Mouse (Mus musculus): ENCODE data around the gene Gm44502. TPM values are rescaled to one million over a fixed set of nuclear protein-coding genes. Genes with fewer than 3 reads are reported as not detected.

Gm44502 gene
- 1 to 10 TPM in 1 of 2 experiments, under 1 TPM in 1; 0.40 to 1.3 TPM for total RNA-seq (2021)

GRCm38 (mm10) chr15:89429352-89430221 lies at the start of gene Gm44502, which contains the start of the genes C730034F03Rik and Chkb:
Gene Gm44502 (minus strand): TSS chr15:89429696.
Gene C730034F03Rik (plus strand): TSS chr15:89429589.
Gene Chkb (minus strand): TSS chr15:89429908.
- peak; percentile 94 for DNase-seq
- intact Hi-C loops (cut with DNase I) = no loop called here

DNA sequence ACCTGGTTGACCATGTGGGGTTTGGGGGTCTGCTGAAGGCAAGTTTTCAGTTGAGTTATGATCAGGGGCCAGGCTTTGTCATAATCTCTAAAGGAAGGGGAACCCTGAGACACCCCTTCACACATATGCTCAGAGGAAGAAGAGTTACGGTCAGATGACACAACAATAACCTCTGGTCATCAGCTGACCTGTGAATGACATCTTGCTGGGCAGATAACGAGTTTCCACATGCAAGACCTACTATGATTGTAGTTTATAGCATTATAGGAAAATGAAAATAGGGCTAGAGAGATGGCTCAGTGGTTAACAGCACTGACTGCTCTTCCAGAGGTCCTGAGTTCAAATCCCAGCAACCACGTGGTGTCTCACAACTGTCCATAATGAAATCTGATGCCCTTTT lies 49.1 kb upstream of the Gm44502 start:
- intact Hi-C loops (cut with DNase I) = no loop called here
- DNase-seq = no peak

DNA sequence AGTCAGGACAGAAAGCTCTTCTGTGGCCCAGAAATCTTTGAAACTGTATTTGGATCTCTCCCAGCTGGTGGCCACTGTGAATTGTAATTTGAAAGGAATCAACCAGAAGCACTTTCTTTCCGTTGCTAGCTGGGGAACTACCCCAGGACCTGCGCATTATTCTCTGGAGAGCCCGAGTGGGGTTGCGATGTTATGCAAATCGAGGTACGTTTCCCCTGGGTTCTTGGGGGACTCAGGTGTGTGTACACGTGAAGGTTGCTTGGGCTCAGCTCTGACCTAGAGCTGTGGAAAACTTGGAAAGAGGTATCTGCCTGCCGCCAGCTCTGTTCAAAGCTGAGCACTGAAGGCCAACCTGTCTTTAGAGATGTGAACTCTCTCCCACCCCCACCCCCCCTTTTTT lies 48.3 kb upstream of the Gm44502 start:
- intact Hi-C loops (cut with DNase I) = no loop called here
- DNase-seq = no peak

GRCm38 (mm10) chr15:89477091-89477491 lies 47.6 kb upstream of the Gm44502 start, which contains the start of gene Arsa:
Gene Arsa (minus strand): TSS chr15:89477425.
- no peak for DNase-seq
- intact Hi-C loops (cut with DNase I) = no loop called here

DNA sequence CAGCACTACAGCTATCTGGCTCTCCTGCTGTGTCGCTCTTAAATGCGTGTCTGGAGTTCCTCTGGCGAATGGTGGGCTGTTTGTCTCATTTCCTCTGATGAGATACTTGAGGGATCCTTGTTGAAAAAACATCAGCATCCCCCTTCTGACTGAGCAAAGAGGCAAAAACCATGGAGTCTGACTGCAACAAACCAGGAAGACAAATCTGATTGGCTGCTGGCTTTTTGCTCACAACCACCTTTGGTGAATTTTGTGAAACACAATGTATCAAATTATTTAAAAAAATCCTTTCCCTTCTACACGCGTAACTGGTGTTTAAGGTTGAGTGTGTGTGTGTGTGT lies 46.9 kb upstream of the Gm44502 start:
- no peak for DNase-seq
- intact Hi-C loops (cut with DNase I) = no loop called here

- peak; percentile 93 for DNase-seq
- intact Hi-C loops (cut with DNase I) = no loop called here
Observed at GRCm38 (mm10) chr15:89475611-89476474, 46.3 kb upstream of the Gm44502 start.

DNA sequence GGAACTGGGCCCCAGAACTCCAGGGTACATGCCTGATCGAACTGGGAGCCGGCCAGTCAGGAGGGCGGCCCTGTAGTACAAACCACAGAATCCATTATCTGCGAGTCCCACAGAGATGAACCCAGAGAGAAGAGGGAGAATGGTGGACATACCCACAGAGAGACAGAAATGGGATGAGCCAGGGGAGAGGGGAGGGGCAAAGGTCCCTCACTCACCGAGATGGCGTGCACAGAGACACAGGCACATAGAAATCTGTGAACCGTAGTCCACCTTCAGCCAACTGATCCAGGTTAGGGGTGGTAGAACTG lies 45.8 kb upstream of the Gm44502 start:
- intact Hi-C loops (cut with DNase I) = no loop called here
- no peak for DNase-seq

DNA sequence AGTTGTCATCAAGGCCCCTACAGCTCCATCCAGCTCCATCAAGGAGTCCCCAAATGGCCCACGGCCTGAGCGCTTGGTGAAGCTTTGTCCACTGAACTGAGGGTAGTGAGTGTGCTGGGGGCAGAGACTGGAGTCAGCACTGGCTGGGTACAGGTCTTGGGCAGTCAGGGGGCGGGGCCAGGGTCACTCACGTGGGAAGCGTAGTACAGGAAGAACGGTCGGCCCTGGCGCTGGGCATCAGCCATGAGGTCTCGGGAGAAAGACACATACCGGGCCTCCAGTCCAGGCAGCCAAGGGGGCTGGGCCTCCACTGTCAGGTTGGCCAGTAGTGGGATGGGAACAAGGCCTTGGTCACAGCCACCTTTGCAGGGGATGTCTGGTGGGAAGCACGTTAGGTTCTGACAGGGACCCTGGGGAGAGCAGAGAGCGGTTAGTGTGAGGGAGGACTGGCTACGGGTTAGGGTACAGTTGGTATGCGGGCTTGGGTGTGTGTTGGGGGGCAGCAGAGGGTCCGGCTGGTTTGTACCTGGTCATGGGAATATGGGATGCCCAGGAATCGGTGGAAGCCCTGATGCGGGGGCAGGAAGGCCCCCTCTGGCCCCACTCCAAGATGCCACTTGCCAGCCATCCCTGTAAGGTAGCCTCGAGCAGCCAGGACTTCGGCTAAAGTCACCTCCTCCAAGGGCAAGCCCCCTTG lies 45.2 kb upstream of the Gm44502 start:
- DNase-seq = no peak
- intact Hi-C loops (cut with DNase I) = no loop called here

GRCm38 (mm10) chr15:89473921-89474320 lies 44.4 kb upstream of the Gm44502 start:
- DNase-seq = no peak
- intact Hi-C loops (cut with DNase I) = no loop called here

- intact Hi-C loops (cut with DNase I) = no loop called here
- DNase-seq = no peak
Observed at GRCm38 (mm10) chr15:89473370-89473769, 43.9 kb upstream of the Gm44502 start.

DNA sequence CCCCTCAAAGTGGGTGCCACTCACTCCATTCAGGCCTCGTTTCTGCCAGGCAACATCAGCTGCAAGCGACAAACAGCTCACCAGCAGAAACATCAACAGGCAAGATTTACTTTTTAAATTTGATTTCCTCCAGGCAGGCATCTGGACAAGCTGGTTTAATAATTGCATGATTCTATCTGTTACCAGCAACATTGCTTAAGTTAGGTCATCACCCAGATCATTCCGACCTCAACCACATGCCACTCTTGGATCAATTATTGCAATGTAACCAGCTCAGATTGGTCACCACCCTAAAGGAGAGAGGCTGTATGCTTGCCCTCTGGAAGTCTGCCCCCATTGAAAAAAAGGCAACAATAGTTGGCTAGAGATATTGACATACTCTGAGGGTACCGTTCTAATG lies 42.0 kb upstream of the Gm44502 start:
- intact Hi-C loops (cut with DNase I) = no loop called here
- DNase-seq = no peak

- DNase-seq = no peak
- intact Hi-C loops (cut with DNase I) = no loop called here
Observed at GRCm38 (mm10) chr15:89468577-89468976, 39.1 kb upstream of the Gm44502 start.

DNA sequence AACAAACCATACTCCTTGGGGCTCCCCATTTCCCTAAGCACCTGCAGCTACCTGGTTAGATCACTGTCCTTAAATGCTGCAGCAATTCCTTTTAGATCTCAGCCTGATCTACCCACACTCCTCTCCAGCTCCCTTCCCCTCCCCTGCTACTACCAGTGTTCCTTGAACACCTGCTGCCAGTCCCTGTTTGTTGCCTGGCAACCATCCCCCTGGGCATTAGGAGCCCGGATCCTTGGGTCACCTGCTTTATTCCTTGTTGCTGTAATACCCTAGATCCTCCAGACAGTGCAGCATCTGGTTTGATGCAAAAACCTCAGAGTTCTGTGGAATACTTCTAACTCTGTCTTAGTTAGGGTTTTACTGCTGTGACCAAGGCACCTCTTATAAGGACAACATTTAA lies 35.6 kb upstream of the Gm44502 start:
- intact Hi-C loops (cut with DNase I) = no loop called here
- DNase-seq = peak; percentile 49

GRCm38 (mm10) chr15:89463334-89464235 lies 34.1 kb upstream of the Gm44502 start:
- DNase-seq = no peak
- intact Hi-C loops (cut with DNase I) = no loop called here

GRCm38 (mm10) chr15:89462176-89462575 lies 32.7 kb upstream of the Gm44502 start:
- no peak for DNase-seq
- intact Hi-C loops (cut with DNase I) = no loop called here

GRCm38 (mm10) chr15:89461321-89461720 lies 31.8 kb upstream of the Gm44502 start:
- intact Hi-C loops (cut with DNase I) = no loop called here
- no peak for DNase-seq

DNA sequence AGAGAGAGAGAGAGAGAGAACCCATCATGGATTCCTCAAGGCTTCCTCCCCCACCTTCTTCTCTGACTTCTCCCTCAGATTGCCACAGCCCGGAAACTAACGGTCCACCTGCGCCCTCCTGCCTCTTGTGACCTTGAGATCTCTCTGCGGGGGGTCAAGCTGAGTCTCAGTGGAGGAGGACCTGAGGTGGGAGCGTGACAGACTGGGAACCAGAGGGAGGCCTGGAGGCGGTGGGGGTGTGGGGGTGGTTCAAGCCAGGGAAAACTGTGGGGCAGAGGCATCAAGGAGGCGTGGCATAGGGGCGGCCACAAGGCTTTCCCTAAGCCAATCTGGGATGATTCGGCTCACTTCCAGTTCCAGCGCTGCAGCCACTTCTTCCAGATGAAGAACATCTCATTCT lies 30.8 kb upstream of the Gm44502 start:
- no peak for DNase-seq
- intact Hi-C loops (cut with DNase I) = no loop called here

DNA sequence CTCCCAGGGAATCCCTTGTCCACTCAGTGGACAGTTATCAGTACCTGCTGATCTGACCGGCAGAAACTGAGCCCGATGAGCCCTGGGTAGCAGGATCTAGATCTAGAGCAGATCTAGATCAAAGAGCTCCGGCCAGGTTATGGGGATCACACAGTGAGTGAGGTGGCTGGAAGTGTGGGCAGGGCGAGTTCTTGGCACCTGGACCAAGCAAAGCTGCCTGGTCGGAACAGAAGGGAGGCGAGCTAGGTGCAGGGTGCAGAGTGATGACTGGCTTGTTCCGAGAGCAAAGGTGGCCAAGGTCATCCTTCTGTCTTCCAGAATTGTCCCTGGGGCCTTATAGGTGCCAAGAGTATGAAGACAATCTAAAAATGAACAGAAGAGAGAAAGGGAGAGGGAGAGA lies 30.3 kb upstream of the Gm44502 start:
- intact Hi-C loops (cut with DNase I) = no loop called here
- no peak for DNase-seq

DNA sequence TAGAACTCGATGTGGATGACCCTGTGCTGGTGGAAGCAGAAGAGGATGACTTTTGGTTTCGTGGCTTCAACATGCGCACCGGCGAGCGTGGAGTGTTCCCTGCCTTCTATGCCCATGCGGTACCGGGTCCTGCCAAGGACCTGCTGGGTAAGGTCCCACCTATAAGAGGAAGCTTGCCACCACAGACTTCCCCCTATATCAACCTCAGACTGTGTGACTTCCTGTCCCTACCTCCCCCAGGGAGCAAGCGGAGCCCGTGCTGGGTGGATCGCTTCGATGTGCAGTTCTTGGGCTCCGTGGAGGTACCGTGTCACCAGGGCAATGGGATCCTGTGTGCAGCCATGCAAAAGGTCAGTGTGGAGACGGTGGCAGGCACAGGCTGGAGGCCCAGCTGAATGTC lies 29.4 kb upstream of the Gm44502 start:
- DNase-seq = no peak
- intact Hi-C loops (cut with DNase I) = no loop called here

DNA sequence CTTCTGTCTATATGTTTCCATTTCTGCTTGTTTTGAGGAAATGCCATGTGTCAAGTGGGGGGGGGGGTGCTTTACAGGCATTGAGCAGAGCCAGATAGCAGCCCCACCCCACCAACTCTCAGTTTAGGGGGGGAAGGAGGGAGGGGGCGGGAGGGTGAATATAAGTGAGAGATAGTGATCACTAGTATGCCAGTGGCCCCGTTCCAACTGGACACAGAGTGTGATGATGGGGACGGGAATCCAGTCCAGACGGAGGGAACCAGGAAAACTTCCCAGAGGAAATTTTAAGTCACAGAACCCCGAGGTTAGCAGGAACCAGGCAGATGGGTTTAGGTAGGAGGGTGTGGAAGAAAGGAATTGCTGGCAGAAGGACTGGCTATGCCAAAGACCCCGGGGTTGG lies 26.1 kb upstream of the Gm44502 start:
- intact Hi-C loops (cut with DNase I) = no loop called here
- no peak for DNase-seq

Data from left cerebral cortex, postnatal 4 days (tissue).